Mouse (Mus musculus) spleen, embryonic (tissue): ENCODE results near the gene Mcl1.

Source experiments
- CTCF ChIA-PET: fragments of 350-600 bp; sonication (Branson Sonifier 250); formaldehyde crosslinking; loops from one replicate; lab custom pipeline; 2022; lab: Charles Lee

The Mcl1 gene

GRCm38 (mm10) chr3:95679551-95679950 lies 21.0 kb downstream of the Mcl1 start:
- CTCF ChIA-PET = interaction anchor here (0.7 kb wide), 1 partner anchor 14 kb away, joined by 3 read pairs; no protein-coding TSS in a partner anchor

GRCm38 (mm10) chr3:95680673-95681072 lies 22.1 kb downstream of the Mcl1 start:
- CTCF ChIA-PET = no interaction called here

GRCm38 (mm10) chr3:95681365-95681764 lies 22.8 kb downstream of the Mcl1 start:
- CTCF ChIA-PET = no interaction called here

- CTCF ChIA-PET = no interaction called here
Measured at GRCm38 (mm10) chr3:95682878-95683277, 24.3 kb downstream of the Mcl1 start.

GRCm38 (mm10) chr3:95684846-95685245 lies 26.3 kb downstream of the Mcl1 start:
- CTCF ChIA-PET = interaction anchor here (0.6 kb wide), 1 partner anchor 16 kb away, joined by 6 read pairs; no protein-coding TSS in a partner anchor

GRCm38 (mm10) chr3:95685301-95685700 lies 26.7 kb downstream of the Mcl1 start:
- CTCF ChIA-PET = interaction anchor here (0.6 kb wide), 2 partner anchors 16 to 170 kb away, joined by 5 to 6 read pairs; no protein-coding TSS in a partner anchor

- CTCF ChIA-PET = interaction anchor here (0.6 kb wide), 2 partner anchors 16 to 169 kb away, joined by 5 to 6 read pairs; no protein-coding TSS in a partner anchor
Measured at GRCm38 (mm10) chr3:95685701-95686100, 27.1 kb downstream of the Mcl1 start.

GRCm38 (mm10) chr3:95686492-95687167 lies 28.0 kb downstream of the Mcl1 start:
- CTCF ChIA-PET = no interaction called here

GRCm38 (mm10) chr3:95687168-95687523 lies 28.6 kb downstream of the Mcl1 start:
- CTCF ChIA-PET = no interaction called here

- CTCF ChIA-PET = no interaction called here
Measured at GRCm38 (mm10) chr3:95687524-95688421, 29.2 kb downstream of the Mcl1 start, which contains the start of gene Adamtsl4. TSS of gene Adamtsl4 (minus strand) at chr3:95687917.

- CTCF ChIA-PET = no interaction called here
Measured at GRCm38 (mm10) chr3:95689171-95689915, 30.8 kb downstream of the Mcl1 start.

- CTCF ChIA-PET = no interaction called here
Measured at GRCm38 (mm10) chr3:95689940-95690339, 31.4 kb downstream of the Mcl1 start.

GRCm38 (mm10) chr3:95690552-95690951 lies 32.0 kb downstream of the Mcl1 start:
- CTCF ChIA-PET = interaction anchor here (0.7 kb wide), 1 partner anchor 41 kb away, joined by 11 read pairs; no protein-coding TSS in a partner anchor

GRCm38 (mm10) chr3:95692677-95693076 lies 34.1 kb downstream of the Mcl1 start:
- CTCF ChIA-PET = no interaction called here

- CTCF ChIA-PET = interaction anchor here (0.6 kb wide), 1 partner anchor 156 kb away, joined by 4 read pairs; no protein-coding TSS in a partner anchor
Measured at GRCm38 (mm10) chr3:95693821-95694807, 35.5 kb downstream of the Mcl1 start.

- CTCF ChIA-PET = interaction anchor here (0.6 kb wide), 1 partner anchor 155 kb away, joined by 4 read pairs; no protein-coding TSS in a partner anchor
Measured at GRCm38 (mm10) chr3:95694808-95695703, 36.5 kb downstream of the Mcl1 start.

- CTCF ChIA-PET = no interaction called here
Measured at GRCm38 (mm10) chr3:95695796-95696195, 37.2 kb downstream of the Mcl1 start.

GRCm38 (mm10) chr3:95696360-95696759 lies 37.8 kb downstream of the Mcl1 start:
- CTCF ChIA-PET = no interaction called here

- CTCF ChIA-PET = no interaction called here
Measured at GRCm38 (mm10) chr3:95698286-95698685, 39.7 kb downstream of the Mcl1 start.
